Mouse (Mus musculus): Measurements from ENCODE around the gene Mpv17.

Mpv17 gene

GRCm38 (mm10) chr5:31183678-31184077, 29.6 kb upstream of the Mpv17 start:
- DNase-seq (ENCODE audit: low spot score in 2 of 2), result no peak

- no peak for DNase-seq (ENCODE audit: low spot score in 2 of 2)
Observed at GRCm38 (mm10) chr5:31181183-31181770, 27.2 kb upstream of the Mpv17 start.

GRCm38 (mm10) chr5:31179766-31180630, 25.9 kb upstream of the Mpv17 start, which contains the start of the genes Gm29609 and Gtf3c2:
TSS of gene Gm29609 (minus strand) at chr5:31179911.
TSS of gene Gtf3c2 (minus strand) at chr5:31180144.
- DNase-seq (ENCODE audit: low spot score in 2 of 2), result peak; percentile 93 to 94

- no peak for DNase-seq (ENCODE audit: low spot score in 2 of 2)
Observed at GRCm38 (mm10) chr5:31179301-31179765, 25.3 kb upstream of the Mpv17 start.

- DNase-seq (ENCODE audit: low spot score in 2 of 2), result no peak
Observed at GRCm38 (mm10) chr5:31168630-31169029, 14.6 kb upstream of the Mpv17 start.

- no peak for DNase-seq (ENCODE audit: low spot score in 2 of 2)
Observed at GRCm38 (mm10) chr5:31164878-31165277, 10.8 kb upstream of the Mpv17 start.

GRCm38 (mm10) chr5:31162462-31162861, 8.4 kb upstream of the Mpv17 start:
- DNase-seq (ENCODE audit: low spot score in 2 of 2), result no peak

GRCm38 (mm10) chr5:31153516-31154151, 417 bp downstream of the Mpv17 start:
- no peak for DNase-seq (ENCODE audit: low spot score in 2 of 2)

GRCm38 (mm10) chr5:31151746-31152145, 2.3 kb downstream of the Mpv17 start:
- no peak for DNase-seq (ENCODE audit: low spot score in 2 of 2)

- DNase-seq (ENCODE audit: low spot score in 2 of 2), result no peak
Observed at GRCm38 (mm10) chr5:31149781-31150180, 4.3 kb downstream of the Mpv17 start.

- no peak for DNase-seq (ENCODE audit: low spot score in 2 of 2)
Observed at GRCm38 (mm10) chr5:31138968-31139425, 15.1 kb downstream of the Mpv17 start.

GRCm38 (mm10) chr5:31138241-31138967, 15.6 kb downstream of the Mpv17 start, which contains the start of gene Ucn:
TSS of gene Ucn (minus strand) at chr5:31138829.
- no peak for DNase-seq (ENCODE audit: low spot score in 2 of 2)

GRCm38 (mm10) chr5:31137658-31138057, 16.4 kb downstream of the Mpv17 start:
- no peak for DNase-seq (ENCODE audit: low spot score in 2 of 2)

GRCm38 (mm10) chr5:31136730-31137424, 17.2 kb downstream of the Mpv17 start:
- no peak for DNase-seq (ENCODE audit: low spot score in 2 of 2)

- DNase-seq (ENCODE audit: low spot score in 2 of 2), result no peak
Observed at GRCm38 (mm10) chr5:31126050-31126449, 28.0 kb downstream of the Mpv17 start.

GRCm38 (mm10) chr5:31123481-31123880, 30.6 kb downstream of the Mpv17 start:
- no peak for DNase-seq (ENCODE audit: low spot score in 2 of 2)

GRCm38 (mm10) chr5:31121111-31121510, 32.9 kb downstream of the Mpv17 start:
- no peak for DNase-seq (ENCODE audit: low spot score in 2 of 2)

- no peak for DNase-seq (ENCODE audit: low spot score in 2 of 2)
Observed at GRCm38 (mm10) chr5:31116912-31117311, 37.1 kb downstream of the Mpv17 start.

GRCm38 (mm10) chr5:31116354-31116753, 37.7 kb downstream of the Mpv17 start, which contains the start of gene Trim54:
TSS of gene Trim54 (plus strand) at chr5:31116712.
- no peak for DNase-seq (ENCODE audit: low spot score in 2 of 2)

GRCm38 (mm10) chr5:31110781-31111180, 43.3 kb downstream of the Mpv17 start:
- no peak for DNase-seq (ENCODE audit: low spot score in 2 of 2)

GRCm38 (mm10) chr5:31108000-31108490, 46.0 kb downstream of the Mpv17 start, which contains the start of gene Slc30a3:
TSS of gene Slc30a3 (minus strand) at chr5:31108237.
- DNase-seq (ENCODE audit: low spot score in 2 of 2), result no peak
